Mouse (Mus musculus) hindlimb bud, embryonic 11.5 days (tissue): ENCODE data around the gene Hes7.

Experiments
- DNase-seq: peaks from one replicate; pipeline ENCODE4 v3.0.0-alpha.2; 2012; ENCODE audit warnings: low read depth, low spot score; ENCODE audit errors: extremely low spot score

Hes7 gene

DNA sequence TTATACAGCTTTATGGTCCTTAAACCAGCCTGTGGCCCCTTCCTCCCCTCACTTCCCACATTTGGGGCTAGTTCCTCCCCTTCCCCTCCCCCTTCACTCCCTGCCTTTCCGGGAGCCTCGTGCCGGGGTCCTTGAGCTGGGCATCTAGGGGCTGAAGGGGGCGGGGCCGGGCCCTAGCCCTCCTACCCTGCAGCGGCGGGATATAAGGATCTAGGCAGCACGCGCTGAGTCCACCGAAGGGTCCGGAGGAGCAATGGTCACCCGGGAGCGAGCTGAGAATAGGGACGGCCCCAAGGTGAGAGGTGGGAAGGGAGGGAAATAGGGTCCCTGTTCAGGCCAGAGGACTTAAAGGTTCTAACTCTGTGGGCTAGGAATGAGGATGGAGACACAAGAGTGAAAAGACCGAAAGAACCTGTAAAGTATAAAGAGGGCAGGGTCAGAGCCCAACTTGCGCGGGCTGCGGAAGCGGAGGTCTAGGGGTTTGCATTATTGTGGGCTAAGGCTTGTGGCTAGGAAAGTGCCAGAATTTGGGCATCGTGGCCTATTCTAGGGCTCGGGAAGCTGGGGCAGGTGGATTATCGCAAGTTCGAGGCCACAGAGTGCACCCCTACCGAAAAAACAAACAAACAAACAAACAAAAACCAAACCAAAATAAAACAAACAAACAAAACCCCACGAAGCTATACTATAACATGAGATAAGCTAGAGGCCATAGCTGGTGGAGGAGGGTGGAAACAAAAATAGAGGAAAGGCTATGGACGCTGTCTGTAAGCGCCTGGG, at the start of gene Hes7:
Gene Hes7 (plus strand): TSS at position 184 of the 780 bp plus-strand sequence.
- DNase-seq = no peak

DNA sequence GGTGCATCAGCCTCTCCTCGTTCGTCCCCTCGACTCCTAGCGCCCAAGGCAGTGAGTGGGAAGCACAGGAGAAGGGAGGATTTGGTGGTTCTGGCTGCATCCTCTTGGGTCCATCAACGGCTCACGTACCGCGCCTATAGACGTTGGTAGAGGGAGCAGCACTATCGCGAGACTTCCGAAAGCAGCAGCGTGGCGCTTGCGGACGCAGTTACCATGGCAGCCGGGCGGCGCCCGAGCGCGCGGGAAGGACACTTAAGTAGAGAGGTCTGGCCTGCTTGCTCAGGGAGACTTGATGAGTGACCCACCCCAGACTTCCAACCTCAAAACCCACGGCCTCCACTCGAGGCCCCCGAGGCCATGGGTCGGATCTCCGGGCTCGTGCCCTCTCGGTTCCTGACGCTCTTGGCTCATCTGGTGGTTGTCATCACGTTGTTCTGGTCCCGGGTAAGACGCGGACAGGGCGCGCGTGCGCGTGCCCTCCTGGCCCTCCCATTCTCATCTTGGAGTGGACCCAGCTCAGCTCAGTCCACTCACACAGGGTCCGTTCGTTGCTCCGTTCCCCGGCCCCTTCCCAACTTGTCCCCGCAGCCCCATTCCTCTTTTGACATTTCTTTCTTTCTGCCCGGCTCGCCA, 49.5 kb upstream of the Hes7 start, which contains the start of gene Tmem107:
Gene Tmem107 (plus strand): TSS at position 217 of the 633 bp plus-strand sequence.
- no peak for DNase-seq

DNA sequence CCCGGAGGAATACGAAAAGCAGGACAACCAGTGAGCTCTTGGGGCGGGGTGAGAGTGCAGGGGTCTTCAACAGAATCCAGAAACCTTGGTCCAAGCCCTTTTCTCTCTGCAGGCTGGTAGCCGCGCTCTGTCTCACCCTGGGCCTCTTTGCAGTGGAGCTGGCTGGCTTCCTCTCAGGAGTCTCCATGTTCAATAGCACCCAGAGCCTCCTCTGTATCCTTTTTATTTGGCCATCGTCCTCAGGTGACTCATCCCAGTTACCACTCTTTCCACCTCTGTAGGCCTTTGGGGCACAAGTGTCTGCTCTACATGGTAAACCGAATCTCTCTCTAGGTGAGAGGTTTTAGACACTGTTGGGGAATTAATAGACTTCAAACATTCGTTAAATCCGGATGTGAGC, 48.9 kb upstream of the Hes7 start:
- DNase-seq = no peak

DNA sequence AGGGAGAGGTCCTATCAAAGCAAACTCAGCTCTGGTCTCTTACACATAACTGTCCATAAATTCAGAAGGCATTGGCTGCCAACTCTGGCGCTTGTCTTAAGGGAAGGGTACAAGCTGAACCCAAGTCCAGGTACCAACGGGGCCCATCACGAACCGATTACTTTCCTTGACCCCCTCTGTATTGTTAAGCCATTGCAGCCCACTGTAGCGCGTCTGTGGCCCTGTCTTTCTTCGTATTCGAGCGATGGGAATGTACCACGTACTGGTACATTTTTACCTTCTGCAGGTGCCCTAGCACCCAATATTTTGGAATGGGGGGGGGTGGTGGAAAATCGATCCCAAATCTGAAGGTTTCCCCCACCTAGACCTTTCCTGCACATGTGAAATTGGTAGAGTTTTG, 48.0 kb upstream of the Hes7 start:
- DNase-seq = no peak

DNA sequence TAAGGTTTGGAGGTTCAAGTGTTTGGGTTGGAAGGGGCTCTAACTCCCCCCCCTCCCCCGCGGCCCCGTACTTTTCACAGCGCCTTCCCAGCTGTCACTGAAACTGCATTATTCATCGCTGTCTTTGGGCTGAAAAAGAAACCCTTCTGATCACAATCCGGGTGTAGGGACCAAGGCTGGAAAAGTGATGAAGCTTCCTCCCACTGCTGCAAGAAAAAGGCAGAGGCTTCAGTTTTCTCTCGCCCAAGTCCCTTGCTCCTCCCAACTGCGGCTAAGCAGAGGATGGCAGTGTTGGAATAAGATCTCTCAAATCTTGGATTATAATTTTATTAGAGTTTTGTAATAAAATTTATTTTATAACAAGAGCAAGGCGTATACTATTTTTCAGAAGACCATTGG, 47.5 kb upstream of the Hes7 start:
- no peak for DNase-seq

DNA sequence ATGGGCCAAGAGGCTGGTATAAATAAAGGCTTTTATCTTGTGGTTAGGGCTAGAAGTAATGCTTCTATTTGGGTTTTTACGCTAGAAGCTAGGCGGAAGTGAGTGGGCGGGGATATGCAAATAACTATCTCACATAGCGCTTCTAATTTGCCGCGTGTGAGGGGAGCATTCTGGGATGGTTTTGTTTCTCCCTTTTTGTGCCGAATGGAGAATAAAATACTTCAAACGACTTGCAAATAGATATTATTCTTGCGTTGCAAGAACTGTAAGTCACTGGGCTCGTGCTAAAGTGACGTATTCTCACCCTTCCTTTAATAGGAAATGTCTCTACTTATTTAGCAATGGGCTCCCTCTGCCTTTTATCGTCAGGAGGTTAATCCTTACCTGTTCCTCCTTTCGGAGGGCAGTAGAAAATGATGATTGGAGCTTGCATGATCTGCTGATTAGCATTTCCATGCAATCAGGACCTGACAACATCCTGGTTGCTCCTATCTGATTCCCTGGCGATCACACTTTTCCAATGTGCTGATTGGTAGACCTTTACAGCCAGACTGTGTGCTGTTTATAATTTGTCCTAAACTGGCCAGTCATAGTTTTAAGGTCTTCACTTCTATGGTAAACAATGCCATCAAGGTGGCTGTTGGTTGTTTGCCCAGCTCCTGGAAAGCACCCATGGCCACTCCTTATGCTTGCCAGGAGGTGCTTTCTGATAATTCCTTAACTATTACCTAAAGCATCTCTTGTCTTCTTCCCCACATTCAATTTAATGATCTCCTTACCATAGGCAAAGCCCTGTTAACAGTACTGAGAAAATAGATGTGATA, 46.9 kb upstream of the Hes7 start:
- peak; percentile 98 for DNase-seq

DNA sequence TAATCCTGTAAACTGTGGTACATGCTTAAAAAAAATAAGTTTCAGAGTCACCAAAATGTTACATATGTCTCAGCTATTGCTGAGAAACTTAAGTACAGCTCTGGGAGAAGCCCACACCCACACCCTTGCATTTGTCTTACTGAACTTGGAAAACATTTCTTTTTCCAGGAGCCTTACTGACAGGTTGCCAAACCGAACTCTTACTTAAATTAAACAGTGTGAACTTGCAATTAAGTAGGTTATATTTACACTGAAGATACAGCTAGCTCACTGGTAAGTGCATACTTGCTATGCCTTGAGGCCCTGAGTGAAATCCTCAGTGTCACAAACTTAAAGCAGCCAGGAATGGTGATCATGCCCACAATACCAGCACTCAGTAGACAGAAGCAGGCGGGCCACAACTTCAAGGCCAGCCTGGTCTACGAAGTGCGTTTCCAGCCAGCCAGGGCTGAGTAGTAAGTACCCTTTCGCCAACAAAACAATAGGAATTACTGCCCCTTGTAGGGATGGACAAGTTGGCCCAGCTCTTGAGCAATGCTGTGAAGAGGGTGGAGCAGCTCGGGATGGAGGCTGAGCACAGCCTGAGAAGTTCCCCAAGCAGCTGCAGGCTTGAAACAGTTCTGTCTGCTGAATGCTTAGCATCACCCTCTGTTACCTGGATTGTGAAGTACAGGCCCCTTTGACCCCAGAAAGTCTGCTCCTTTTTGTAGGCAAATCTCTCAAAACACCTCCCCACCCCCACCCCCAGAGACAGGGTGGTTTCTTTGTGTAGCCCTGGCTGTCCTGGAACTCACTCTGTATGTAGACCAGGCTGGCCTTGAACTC, 46.0 kb upstream of the Hes7 start:
- DNase-seq = no peak

DNA sequence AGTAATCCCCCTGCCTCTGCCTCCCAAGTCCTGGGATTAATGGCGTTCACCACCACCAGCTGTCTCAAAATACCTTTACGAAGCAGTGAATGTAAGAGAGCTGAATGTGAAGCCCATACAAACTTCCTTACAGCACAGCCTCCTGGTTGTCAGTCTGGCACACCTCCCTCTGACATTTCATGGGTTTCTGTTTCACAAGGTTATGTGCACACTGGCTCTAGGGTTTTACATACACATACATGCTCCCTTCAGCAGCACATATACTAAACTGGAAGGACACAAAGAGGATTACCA, 45.5 kb upstream of the Hes7 start:
- DNase-seq = no peak

DNA sequence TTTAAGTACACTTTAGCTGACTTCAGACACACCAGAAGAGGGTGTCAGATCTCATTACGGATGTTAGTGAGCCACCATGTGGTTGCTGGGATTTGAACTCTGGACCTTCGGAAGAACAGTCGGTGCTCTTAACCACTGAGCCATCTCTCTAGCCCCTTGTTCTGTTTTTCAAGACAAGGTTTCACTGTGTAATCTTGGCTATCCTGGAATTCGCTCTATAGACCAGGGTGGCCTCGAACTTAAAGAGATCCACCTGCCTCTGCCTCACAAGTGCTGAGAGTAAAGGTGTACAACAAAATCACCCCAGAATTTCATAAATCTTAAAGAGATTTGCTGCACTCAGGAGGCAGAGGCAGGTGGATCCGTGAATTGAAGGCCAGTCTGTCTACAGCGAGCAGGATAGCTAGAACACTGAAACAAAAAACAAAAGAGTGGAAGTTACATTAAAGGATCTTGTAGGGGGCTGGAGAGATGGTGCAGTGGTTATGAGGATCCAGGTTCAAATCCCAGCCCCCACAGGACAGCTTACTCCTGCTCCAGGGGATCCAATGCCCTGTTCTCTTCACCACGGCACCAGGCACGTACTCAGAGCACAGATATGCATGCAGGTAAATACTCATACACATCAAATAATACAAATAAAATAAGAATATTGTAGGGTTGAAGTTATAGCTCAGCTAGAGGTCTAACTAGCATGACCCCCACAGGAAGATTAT, 44.3 kb upstream of the Hes7 start:
- DNase-seq = no peak

DNA sequence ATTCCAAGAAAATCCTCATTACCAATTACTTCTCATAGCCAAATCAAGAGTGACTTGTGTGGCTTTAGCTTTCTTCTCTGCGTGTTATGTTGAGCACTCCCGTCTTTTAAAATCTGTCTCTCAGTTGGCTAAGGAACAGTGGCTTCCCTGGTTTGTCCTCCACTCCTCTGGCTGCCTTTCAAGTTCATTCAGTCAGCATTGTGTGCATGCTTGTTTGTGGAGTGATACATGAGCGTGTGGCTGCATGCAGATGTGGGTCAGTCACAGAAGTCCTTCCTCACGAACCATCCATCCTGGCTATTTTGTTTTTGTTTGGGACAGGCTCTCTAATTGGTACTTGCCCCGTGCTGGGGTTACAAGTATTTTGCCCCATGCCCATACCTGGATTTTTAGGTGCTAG, 43.6 kb upstream of the Hes7 start:
- no peak for DNase-seq

DNA sequence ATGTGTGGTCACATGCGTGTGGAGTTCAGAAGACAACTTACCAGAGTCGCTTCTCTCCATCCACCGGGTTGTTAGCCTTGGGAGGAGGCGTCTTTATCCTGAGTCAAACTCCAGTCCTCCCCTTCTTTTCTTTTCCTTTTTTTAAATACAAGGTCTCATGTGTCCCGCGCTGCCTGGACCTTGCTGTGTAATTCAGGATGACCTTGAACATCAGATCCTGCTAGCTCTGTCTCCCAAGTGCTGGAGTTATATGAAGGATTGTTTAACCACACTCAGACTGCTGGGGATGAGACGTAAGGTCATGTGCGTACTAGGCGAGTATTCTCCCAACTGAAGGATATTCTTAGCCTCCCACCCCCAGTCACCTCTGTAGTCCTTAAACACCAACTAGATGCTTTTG, 42.9 kb upstream of the Hes7 start:
- no peak for DNase-seq

DNA sequence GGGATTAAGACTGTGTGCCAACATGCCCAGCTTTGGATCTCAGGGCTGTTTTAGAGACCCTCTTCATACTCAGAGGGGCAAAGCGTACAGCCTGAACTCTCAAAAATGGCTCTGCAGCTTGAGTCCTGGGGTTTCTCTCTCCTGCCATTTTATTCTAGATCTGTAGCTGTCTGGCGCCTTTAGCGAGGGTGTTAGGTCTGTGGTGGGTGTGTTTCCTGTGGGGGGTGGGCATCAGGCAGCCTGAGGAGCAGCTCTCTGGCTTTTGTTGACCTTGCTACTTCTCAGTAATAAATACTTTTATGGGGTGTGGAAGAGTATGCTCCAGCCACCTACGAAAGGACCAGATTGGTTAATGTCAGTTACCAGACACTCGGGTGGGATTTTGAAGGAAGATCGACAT, 42.2 kb upstream of the Hes7 start:
- no peak for DNase-seq

DNA sequence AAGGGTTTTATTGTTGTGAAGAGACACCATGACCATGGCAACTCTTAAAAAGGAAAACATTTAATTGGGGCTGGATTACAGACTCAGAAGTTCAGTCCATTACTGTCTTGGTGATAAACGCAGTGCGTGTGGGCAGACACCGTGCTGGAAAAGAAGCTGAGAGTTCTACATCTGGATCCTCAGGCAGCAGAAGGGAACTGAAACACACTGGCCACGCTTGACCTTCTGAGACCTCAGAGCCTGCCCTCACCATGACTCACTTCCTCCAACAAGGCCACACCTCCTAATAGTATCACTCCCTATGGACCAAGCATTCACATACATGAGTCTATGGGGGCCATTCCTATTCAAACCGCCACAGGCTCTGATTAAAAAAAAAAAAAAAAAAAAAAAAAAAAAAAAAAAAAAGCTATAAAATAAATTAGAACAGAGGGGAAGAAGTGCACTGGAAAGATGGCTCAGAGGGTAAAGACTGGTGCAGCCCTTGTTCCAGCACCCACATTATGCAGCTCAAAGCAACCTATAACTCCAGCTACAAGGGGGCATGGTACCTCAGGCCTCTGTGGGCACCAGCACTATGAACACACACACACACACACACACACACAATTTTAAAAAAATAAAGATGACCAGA, 41.3 kb upstream of the Hes7 start:
- DNase-seq = no peak

DNA sequence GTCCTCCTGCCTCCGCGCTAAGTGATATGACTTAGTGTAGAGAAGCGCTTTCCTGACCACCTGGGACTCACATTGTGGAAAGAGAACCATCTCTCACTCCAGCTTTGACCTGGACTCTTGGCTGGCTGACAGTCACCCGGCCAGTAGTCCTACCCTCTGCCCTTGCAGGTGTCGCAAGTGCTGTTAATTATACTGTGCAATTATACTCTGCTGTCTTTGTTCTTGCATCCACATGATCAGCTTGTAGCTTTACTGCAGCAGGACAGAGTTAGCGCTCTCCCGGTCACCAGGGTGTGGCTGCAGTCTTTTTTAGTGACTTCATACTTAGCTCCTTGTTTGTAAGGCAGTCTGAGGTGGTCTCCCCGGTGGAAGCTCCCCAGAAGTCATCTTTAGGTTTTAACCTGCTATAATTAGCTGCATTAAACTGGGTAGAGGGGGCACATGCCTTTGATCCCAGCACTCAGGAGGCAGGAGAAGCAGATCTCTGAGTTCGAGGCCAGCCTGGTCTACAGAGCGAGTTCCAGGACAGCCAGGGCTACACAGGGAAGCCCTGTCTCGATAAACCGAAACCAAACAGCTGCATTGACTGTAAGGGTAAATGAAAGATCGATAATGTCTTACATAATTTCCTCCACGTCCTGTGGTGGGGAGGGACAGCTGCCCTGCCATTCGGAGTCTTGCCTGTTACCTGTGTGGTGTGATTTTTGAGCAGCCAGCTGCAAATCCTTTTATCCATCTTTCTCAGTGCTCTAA, 39.9 kb upstream of the Hes7 start:
- no peak for DNase-seq

DNA sequence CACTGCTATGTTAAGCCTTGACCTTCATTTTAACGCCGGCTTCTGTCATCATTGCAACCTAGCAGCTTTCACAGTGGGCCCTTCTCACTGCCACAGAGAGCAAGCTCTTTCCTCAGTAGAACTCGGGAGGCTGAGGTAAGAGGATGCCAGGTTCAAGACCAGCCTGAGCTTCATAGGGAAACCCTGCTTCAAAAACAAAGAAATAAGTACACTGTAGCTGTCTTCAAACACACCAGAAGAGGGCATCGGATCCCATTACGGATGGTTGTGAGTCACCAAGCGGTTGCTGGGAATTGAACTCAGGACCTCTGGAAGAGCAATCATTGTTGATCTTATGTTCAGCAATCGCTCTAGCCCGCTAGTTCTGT, 39.4 kb upstream of the Hes7 start:
- DNase-seq = no peak

DNA sequence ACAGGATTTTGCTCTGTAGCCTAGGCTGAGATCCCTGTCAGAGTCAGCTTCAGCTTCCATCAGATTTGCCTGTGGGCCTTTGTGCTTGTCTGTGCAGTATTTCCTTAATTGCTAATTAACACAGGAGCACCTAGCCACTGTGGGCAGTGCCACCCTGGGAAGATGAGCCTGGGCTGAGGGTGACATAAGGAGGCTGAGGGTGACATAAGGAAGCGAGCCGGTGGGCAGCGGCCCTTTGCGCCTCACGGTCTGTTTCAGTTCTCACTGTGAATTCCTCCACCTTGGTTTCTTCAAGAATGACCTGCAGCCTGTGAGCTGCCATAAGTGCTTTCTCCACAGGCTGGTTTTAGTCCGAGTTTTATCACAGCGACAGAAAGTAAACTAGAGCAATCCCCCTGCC, 38.6 kb upstream of the Hes7 start:
- DNase-seq = no peak

DNA sequence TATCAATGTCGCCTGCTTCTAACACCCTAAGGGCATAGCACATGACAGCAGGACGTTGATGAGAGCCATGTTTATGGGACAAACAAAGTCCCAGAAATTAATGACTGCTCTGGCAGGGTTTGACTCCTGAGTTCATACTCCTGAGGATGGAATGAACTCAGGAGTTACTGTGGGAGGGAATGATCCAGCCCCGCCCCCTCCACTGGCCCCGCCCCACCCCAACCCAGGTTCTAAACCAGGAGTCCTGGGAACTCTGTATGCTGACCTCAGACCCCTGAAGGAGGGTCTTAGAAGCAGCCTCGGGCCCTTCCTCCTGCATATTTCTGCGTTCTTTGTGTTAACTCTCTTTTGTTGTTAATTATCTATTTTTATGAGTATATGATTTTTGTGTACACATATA, 34.6 kb upstream of the Hes7 start:
- no peak for DNase-seq

DNA sequence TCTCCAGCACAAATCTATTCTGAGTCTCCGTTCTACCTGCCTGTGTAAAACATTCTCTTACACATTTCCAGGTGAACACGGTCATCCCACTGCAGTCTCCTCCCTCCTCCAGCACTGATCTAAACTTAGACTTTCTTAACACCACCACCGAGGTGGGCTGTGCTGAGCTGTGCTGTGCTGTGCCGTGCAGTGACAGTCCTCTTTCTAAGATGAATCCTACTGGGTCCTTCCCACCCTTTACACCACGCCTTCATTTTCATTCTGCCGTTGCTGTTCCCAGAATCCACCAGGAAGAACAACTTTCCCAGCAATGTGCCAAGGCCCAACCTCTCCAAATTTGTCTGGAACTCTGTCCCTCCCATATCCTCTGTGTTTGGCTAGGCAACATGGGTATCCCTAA, 33.8 kb upstream of the Hes7 start:
- no peak for DNase-seq

DNA sequence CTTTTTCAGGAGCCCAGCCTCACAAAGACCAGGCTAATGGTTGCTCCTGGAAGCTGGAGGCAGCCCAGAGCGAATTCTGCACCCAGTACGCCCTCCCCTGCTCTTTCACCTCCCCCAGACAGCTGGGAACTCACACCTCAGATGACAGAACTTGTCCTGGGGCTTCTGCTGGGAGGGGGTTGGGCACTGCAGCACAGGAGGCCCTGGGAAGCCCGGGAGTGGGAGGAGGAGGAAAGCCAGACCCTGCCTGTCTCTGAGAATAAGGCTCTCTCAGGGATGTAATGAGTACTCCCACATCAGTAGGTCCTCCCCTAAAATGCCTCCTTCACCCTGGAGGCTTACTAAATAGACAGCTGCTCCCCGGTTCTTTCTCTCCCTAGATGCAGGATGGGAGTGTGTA, 33.1 kb upstream of the Hes7 start:
- DNase-seq = no peak

DNA sequence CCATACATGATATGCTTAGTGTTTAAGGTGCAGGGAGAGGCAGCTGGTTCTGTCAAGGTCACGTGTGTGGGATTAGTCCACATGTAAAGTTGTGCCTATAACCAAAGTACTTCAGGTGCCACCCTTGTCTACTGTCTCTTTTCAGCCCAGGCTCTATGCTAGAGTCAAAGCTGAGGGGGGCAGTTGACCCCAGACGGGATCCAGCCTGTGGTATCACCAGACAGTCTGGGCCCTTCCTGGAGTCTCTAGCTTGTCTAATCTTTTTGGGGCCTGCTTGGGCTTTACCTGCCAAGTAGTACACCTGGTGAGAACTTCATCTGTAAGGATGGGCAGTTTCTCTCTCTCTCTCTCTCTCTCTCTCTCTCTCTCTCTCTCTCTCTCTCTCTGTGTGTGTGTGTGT, 32.6 kb upstream of the Hes7 start:
- no peak for DNase-seq
